Mouse (Mus musculus) MEL (cell line): ENCODE data around the gene Cdh15. TPM values are rescaled to one million over a fixed set of nuclear protein-coding genes. Genes with fewer than 3 reads are reported as not detected.
A peak's percentile ranks its signal among the peaks of the same experiment; 100 is the strongest.

Experiments used
- DNase-seq: peaks from one replicate; pipeline ENCODE4 v3.0.0; 2011; ENCODE audit warnings: low read depth, low spot score
- H3K27ac ChIP-seq: 2 replicates; pipeline ENCODE4 v1.5.1; 2012; ENCODE audit warnings: low read depth, mild to moderate bottlenecking, control low read depth, low read length, moderate library complexity; ENCODE audit not compliant: control insufficient read depth
- H3K27me3 ChIP-seq, 2 experiments: fragments of 150-350 bp in 1 of 2; sonication (generic) in 1 of 2; 2 replicates each; pipeline ENCODE4 v1.6.1; 2012; ENCODE audit warnings: low read length in 2 of 2, mild to moderate bottlenecking in 2 of 2, improper control_type of control experiment in 1 of 2, moderate library complexity in 1 of 2; ENCODE audit not compliant: insufficient read depth in 2 of 2, control insufficient read depth in 1 of 2
- H3K36me3 ChIP-seq, 2 experiments: 2 replicates each; pipeline ENCODE4 v1.6.1; 2012 to 2014; ENCODE audit warnings: low read length in 2 of 2, improper control_type of control experiment in 1 of 2, inconsistent platforms in 1 of 2, mild to moderate bottlenecking in 1 of 2; ENCODE audit not compliant: insufficient read depth in 2 of 2, control insufficient read depth in 1 of 2
- H3K4me1 ChIP-seq, 2 experiments: fragments of 150-350 bp in 1 of 2; sonication (generic) in 1 of 2; 2 replicates each; pipeline ENCODE4 v1.6.1; 2012; ENCODE audit warnings: low read length in 2 of 2, improper control_type of control experiment in 1 of 2, mild to moderate bottlenecking in 1 of 2; ENCODE audit not compliant: insufficient read depth in 2 of 2, control insufficient read depth in 1 of 2
- H3K4me3 ChIP-seq, 2 experiments: fragments of 150-350 bp in 1 of 2; sonication (generic) in 1 of 2; 2 replicates each; pipeline ENCODE4 v1.5.1; 2012; ENCODE audit warnings: low read depth in 2 of 2, low read length in 2 of 2, mild to moderate bottlenecking in 2 of 2, moderate library complexity in 2 of 2, control low read depth in 1 of 2, improper control_type of control experiment in 1 of 2; ENCODE audit not compliant: control insufficient read depth in 1 of 2, insufficient read depth in 1 of 2
- H3K79me2 ChIP-seq: 2 replicates; pipeline ENCODE4 v1.6.1; 2012; ENCODE audit warnings: mild to moderate bottlenecking, low read length, moderate library complexity; ENCODE audit not compliant: control insufficient read depth, poor library complexity, insufficient read depth
- H3K9ac ChIP-seq: 2 replicates; pipeline ENCODE4 v1.6.1; 2012; ENCODE audit warnings: low read depth, mild to moderate bottlenecking, control low read depth, low read length, moderate library complexity; ENCODE audit not compliant: control insufficient read depth, poor library complexity, severe bottlenecking
- H3K9me3 ChIP-seq: fragments of 150-350 bp; sonication (generic); replicated peaks from 2 replicates; pipeline ENCODE4 v1.6.1; 2012; ENCODE audit warnings: mild to moderate bottlenecking, low read length, improper control_type of control experiment, moderate library complexity; ENCODE audit not compliant: insufficient read depth
- BHLHE40 ChIP-seq: IDR thresholded peaks from 2 replicates; pipeline ENCODE4 v1.6.1; 2012; ENCODE audit warnings: low read depth, mild to moderate bottlenecking, inconsistent platforms, low read length, improper control_type of control experiment, borderline replicate concordance
- CHD1 ChIP-seq: IDR thresholded peaks from 2 replicates; pipeline ENCODE4 v1.6.1; 2012; ENCODE audit warnings: low read depth, mild to moderate bottlenecking, inconsistent platforms, low read length, improper control_type of control experiment
- CHD2 ChIP-seq: IDR thresholded peaks from 2 replicates; pipeline ENCODE4 v1.6.1; 2011; ENCODE audit warnings: low read length, improper control_type of control experiment
- CTCF ChIP-seq, 3 experiments: IDR thresholded peaks in 2 of 3; conservative IDR thresholded peaks in 1 of 3; 2 replicates each; pipeline ENCODE4 v1.5.1; 2011 to 2012; ENCODE audit warnings: low read length in 3 of 3, low read depth in 2 of 3, mild to moderate bottlenecking in 2 of 3, improper control_type of control experiment in 1 of 3, inconsistent platforms in 1 of 3, mixed read lengths in 1 of 3, moderate library complexity in 1 of 3; ENCODE audit not compliant: control insufficient read depth in 1 of 3, insufficient read depth in 1 of 3, poor library complexity in 1 of 3, severe bottlenecking in 1 of 3
- E2F4 ChIP-seq: IDR thresholded peaks from 2 replicates; pipeline ENCODE4 v1.6.1; 2011; ENCODE audit warnings: low read depth, low read length, improper control_type of control experiment, borderline replicate concordance
- ELF1 ChIP-seq: IDR thresholded peaks from 2 replicates; pipeline ENCODE4 v1.6.1; 2014; ENCODE audit warnings: low read depth, mild to moderate bottlenecking, inconsistent platforms, low read length, improper control_type of control experiment, moderate library complexity
- EP300 ChIP-seq, 2 experiments: IDR thresholded peaks; 2 replicates each; pipeline ENCODE4 v1.6.1; 2011; ENCODE audit warnings: improper control_type of control experiment in 2 of 2, low read length in 2 of 2, low read depth in 1 of 2, mild to moderate bottlenecking in 1 of 2
- ETS1 ChIP-seq: IDR thresholded peaks from 2 replicates; pipeline ENCODE4 v1.6.1; 2012; ENCODE audit warnings: low read depth, mild to moderate bottlenecking, inconsistent platforms, low read length, improper control_type of control experiment, moderate library complexity
- GABPA ChIP-seq: IDR thresholded peaks from 2 replicates; pipeline ENCODE4 v1.6.1; 2012; ENCODE audit warnings: low read depth, mild to moderate bottlenecking, inconsistent platforms, low read length, improper control_type of control experiment, moderate library complexity
- GATA1 ChIP-seq: IDR thresholded peaks from 2 replicates; pipeline ENCODE4 v1.6.1; 2011; ENCODE audit warnings: low read depth, low read length, improper control_type of control experiment
- HCFC1 ChIP-seq: IDR thresholded peaks from 2 replicates; pipeline ENCODE4 v1.6.1; 2012; ENCODE audit warnings: low read depth, mild to moderate bottlenecking, inconsistent platforms, low read length, improper control_type of control experiment, moderate library complexity
- JUND ChIP-seq: IDR thresholded peaks from 2 replicates; pipeline ENCODE4 v1.6.1; 2011; ENCODE audit warnings: low read depth, mild to moderate bottlenecking, improper control_type of control experiment, low read length
- KAT2A ChIP-seq: conservative IDR thresholded peaks from 2 replicates; pipeline ENCODE4 v1.6.1; 2012; ENCODE audit warnings: low read depth, low read length, improper control_type of control experiment, inconsistent platforms
- MAFK ChIP-seq: IDR thresholded peaks from 2 replicates; pipeline ENCODE4 v1.6.1; 2011; ENCODE audit warnings: low read depth, mild to moderate bottlenecking, low read length, improper control_type of control experiment, borderline replicate concordance
- MAZ ChIP-seq: IDR thresholded peaks from 2 replicates; pipeline ENCODE4 v1.6.1; 2012; ENCODE audit warnings: low read depth, mild to moderate bottlenecking, inconsistent platforms, low read length, improper control_type of control experiment
- MEF2A ChIP-seq: IDR thresholded peaks from 2 replicates; pipeline ENCODE4 v1.6.1; 2014; ENCODE audit warnings: low read depth, mild to moderate bottlenecking, inconsistent platforms, low read length, improper control_type of control experiment; ENCODE audit not compliant: poor library complexity, insufficient replicate concordance, severe bottlenecking; ENCODE audit errors: extremely low read depth
- MXI1 ChIP-seq: IDR thresholded peaks from 2 replicates; pipeline ENCODE4 v1.6.1; 2011; ENCODE audit warnings: mild to moderate bottlenecking, low read depth, low read length, improper control_type of control experiment
- MYB ChIP-seq: IDR thresholded peaks from 2 replicates; pipeline ENCODE4 v1.6.1; 2011; ENCODE audit warnings: mild to moderate bottlenecking, low read depth, low read length, improper control_type of control experiment
- MYC ChIP-seq: IDR thresholded peaks from 2 replicates; pipeline ENCODE4 v1.6.1; 2011; ENCODE audit warnings: low read depth, mild to moderate bottlenecking, low read length, improper control_type of control experiment, moderate library complexity
- NELFE ChIP-seq: IDR thresholded peaks from 2 replicates; pipeline ENCODE4 v1.6.1; 2011; ENCODE audit warnings: low read depth, low read length, improper control_type of control experiment
- NRF1 ChIP-seq: IDR thresholded peaks from 2 replicates; pipeline ENCODE4 v1.6.1; 2014; ENCODE audit warnings: low read depth, mild to moderate bottlenecking, inconsistent platforms, low read length, improper control_type of control experiment, moderate library complexity; ENCODE audit not compliant: poor library complexity, insufficient read depth, severe bottlenecking
- POLR2A ChIP-seq, 2 experiments: IDR thresholded peaks; 2 replicates each; pipeline ENCODE4 v1.6.1; 2011 to 2012; ENCODE audit warnings: low read length in 2 of 2, mild to moderate bottlenecking in 2 of 2, control low read depth in 1 of 2, improper control_type of control experiment in 1 of 2, low read depth in 1 of 2, moderate library complexity in 1 of 2; ENCODE audit not compliant: control insufficient read depth in 1 of 2, insufficient read depth in 1 of 2, poor library complexity in 1 of 2
- POLR2AphosphoS5 ChIP-seq: IDR thresholded peaks from 2 replicates; pipeline ENCODE4 v1.6.1; 2012; ENCODE audit warnings: low read depth, borderline replicate concordance, mild to moderate bottlenecking, inconsistent platforms, low read length, moderate library complexity, mixed read lengths
- RAD21 ChIP-seq: IDR thresholded peaks from 2 replicates; pipeline ENCODE4 v1.6.1; 2011; ENCODE audit warnings: mild to moderate bottlenecking, low read depth, low read length, improper control_type of control experiment
- RCOR1 ChIP-seq: IDR thresholded peaks from 2 replicates; pipeline ENCODE4 v1.6.1; 2012; ENCODE audit warnings: low read depth, mild to moderate bottlenecking, inconsistent platforms, low read length, improper control_type of control experiment
- SIN3A ChIP-seq: IDR thresholded peaks from 2 replicates; pipeline ENCODE4 v1.6.1; 2012; ENCODE audit warnings: low read length, improper control_type of control experiment, inconsistent platforms
- SMC3 ChIP-seq: IDR thresholded peaks from 2 replicates; pipeline ENCODE4 v1.6.1; 2011; ENCODE audit warnings: low read depth, low read length, improper control_type of control experiment
- TAL1 ChIP-seq: IDR thresholded peaks from 2 replicates; pipeline ENCODE4 v1.6.1; 2012; ENCODE audit warnings: mild to moderate bottlenecking, inconsistent platforms, low read length, moderate library complexity, mixed read lengths
- TBP ChIP-seq: IDR thresholded peaks from 2 replicates; pipeline ENCODE4 v1.8.0; 2011; ENCODE audit warnings: low read depth, low read length, improper control_type of control experiment
- UBTF ChIP-seq: IDR thresholded peaks from 2 replicates; pipeline ENCODE4 v1.6.1; 2012; ENCODE audit warnings: low read depth, mild to moderate bottlenecking, inconsistent platforms, low read length, improper control_type of control experiment, moderate library complexity, borderline replicate concordance; ENCODE audit not compliant: insufficient read depth
- USF1 ChIP-seq: IDR thresholded peaks from 2 replicates; pipeline ENCODE4 v1.6.1; 2014; ENCODE audit warnings: low read depth, mild to moderate bottlenecking, inconsistent platforms, low read length, improper control_type of control experiment, moderate library complexity
- USF2 ChIP-seq, 2 experiments: IDR thresholded peaks; 2 replicates each; pipeline ENCODE4 v1.6.1; 2011 to 2012; ENCODE audit warnings: improper control_type of control experiment in 2 of 2, low read length in 2 of 2, borderline replicate concordance in 1 of 2, inconsistent platforms in 1 of 2, low read depth in 1 of 2, mild to moderate bottlenecking in 1 of 2; ENCODE audit not compliant: insufficient read depth in 1 of 2
- ZC3H11A ChIP-seq: IDR thresholded peaks from 2 replicates; pipeline ENCODE4 v1.6.1; 2012; ENCODE audit warnings: low read depth, mild to moderate bottlenecking, inconsistent platforms, low read length, improper control_type of control experiment
- ZKSCAN1 ChIP-seq: IDR thresholded peaks from 2 replicates; pipeline ENCODE4 v1.6.1; 2012; ENCODE audit warnings: low read depth, mild to moderate bottlenecking, inconsistent platforms, low read length, improper control_type of control experiment, moderate library complexity
- ZMIZ1 ChIP-seq: IDR thresholded peaks from 2 replicates; pipeline ENCODE4 v1.6.1; 2012; ENCODE audit warnings: low read depth, mild to moderate bottlenecking, inconsistent platforms, low read length, improper control_type of control experiment, moderate library complexity
- polyA plus RNA-seq, 2 experiments: library from polyadenylated mRNA; stranded (reverse) in 1 of 2; unstranded in 1 of 2; fragments of >175 nt in 1 of 2; fragments of >200 nt in 1 of 2; gene quantifications; 2 replicates each; pipeline versions ENCODE4 v1.2.1 to v1.2.4; 2012; ENCODE audit warnings: low replicate concordance in 2 of 2, low read depth in 1 of 2; ENCODE audit not compliant: insufficient read length in 2 of 2, insufficient read depth in 1 of 2, missing spikeins in 1 of 2
- total RNA-seq: library from RNA; depleted of rRNA; stranded (reverse); fragments of 300-350 nt; gene quantifications from 2 replicates; pipeline ENCODE4 v1.2.3, GENCODE M21; 2012

Cdh15 gene
- total and polyA plus RNA-seq, 3 experiments = 0.08 to 0.71 TPM; not detected in 1

DNA sequence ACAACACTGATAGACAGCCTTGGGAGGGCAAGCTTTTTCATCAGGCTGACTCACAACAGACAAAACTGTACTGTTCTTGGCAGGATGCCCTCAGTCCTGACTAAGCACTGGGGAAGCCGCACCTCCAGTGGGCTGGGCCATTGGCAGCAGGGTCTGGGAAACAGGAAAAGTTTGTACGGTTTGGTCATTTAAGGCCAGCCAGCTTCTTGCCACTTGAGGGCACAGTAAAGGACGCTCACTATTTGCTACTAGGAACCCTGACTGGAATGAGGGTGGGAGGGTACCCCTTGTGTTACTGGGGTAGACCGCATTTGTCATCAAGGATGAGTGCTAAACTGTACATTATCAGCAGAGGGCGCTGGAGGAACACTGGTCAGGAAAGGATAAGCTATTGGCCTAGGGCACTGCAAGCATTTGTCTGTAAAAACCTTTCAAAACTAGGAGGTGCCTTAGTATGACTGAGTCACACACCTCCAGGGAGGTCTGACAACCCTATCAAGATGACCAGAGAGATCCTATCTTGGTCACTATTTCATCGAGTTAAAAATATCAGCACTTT lies 58.8 kb downstream of the Cdh15 start:
- Histone ChIP-seq H3K27ac (peak overlapping the region; percentile 78), H3K36me3 (peaks cover 11 to 21% of the 10 kb centered on the region in 2 experiments), H3K9me3 (no peaks in the 10 kb centered on the region), H3K9ac (peak overlapping the region; percentile 45; the same call in 1 of the 2 replicates), H3K79me2 (peaks cover 19% of the 10 kb centered on the region), H3K27me3 (no peaks in the 10 kb centered on the region), H3K4me1 (peaks cover 10 to 16% of the 10 kb centered on the region in 2 experiments), H3K4me3 (peak overlapping the region in 1 of 2 experiments; percentile 26; a peak in 2 of 4 replicates)
- peak; percentile 98 for DNase-seq
- 0 out of 2 replicates have a peak, but pooled peaks have one; percentile 38 for TF ChIP-seq NELFE
- peak; percentile 52; the same call in 1 of the 2 replicates for TF ChIP-seq GATA1
- TF ChIP-seq JUND = 0 out of 2 replicates have a peak, but pooled peaks have one; percentile 36
- TF ChIP-seq TBP = no peak
- 0 out of 2 replicates have a peak, but pooled peaks have one; percentile 58 for TF ChIP-seq CHD1
- peak; percentile 95 for TF ChIP-seq RAD21
- peak; percentile 82 for TF ChIP-seq SMC3
- no peak; the same call in 1 of the 2 replicates for TF ChIP-seq MAZ
- no peak for TF ChIP-seq USF2 (IDR thresholded peaks at IDR 0.05; ENCODE audit: borderline replicate concordance in 1 of 2, insufficient read depth in 1 of 2, low read depth in 1 of 2, low read length in 2 of 2)
- peak; percentile 73 for TF ChIP-seq MYC
- TF ChIP-seq SIN3A = peak; percentile 88
- TF ChIP-seq E2F4 = no peak
- TF ChIP-seq ZMIZ1 = peak; percentile 45; the same call in 1 of the 2 replicates
- TF ChIP-seq POLR2AphosphoS5 = no peak
- no peak for TF ChIP-seq MXI1
- peak; percentile 60 to 93 (median 90) for TF ChIP-seq CTCF (IDR thresholded peaks at IDR 0.05 in 2 of 3, conservative IDR thresholded peaks at IDR 0.05 in 1 of 3; ENCODE audit: control insufficient read depth in 1 of 3, insufficient read depth in 1 of 3, low read depth in 2 of 3, low read length in 3 of 3, poor library complexity in 1 of 3, severe bottlenecking in 1 of 3)
- TF ChIP-seq ZKSCAN1 = no peak
- no peak for TF ChIP-seq NRF1
- TF ChIP-seq HCFC1 = peak; percentile 34; the same call in 1 of the 2 replicates
- TF ChIP-seq KAT2A = 0 out of 2 replicates have a peak, but pooled peaks have one; percentile 18
- TF ChIP-seq MEF2A = no peak
- no peak for TF ChIP-seq RCOR1
- TF ChIP-seq POLR2A (IDR thresholded peaks at IDR 0.05; ENCODE audit: control insufficient read depth in 1 of 2, insufficient read depth in 1 of 2, low read depth in 1 of 2, low read length in 2 of 2, poor library complexity in 1 of 2) = 0 out of 4 replicates have a peak, but pooled peaks have one; percentile 22 to 28
- TF ChIP-seq UBTF = no peak
- no peak for TF ChIP-seq USF1
- peak; percentile 17 to 48; a peak in 2 of 4 replicates for TF ChIP-seq EP300 (IDR thresholded peaks at IDR 0.05; ENCODE audit: low read depth in 1 of 2, low read length in 2 of 2)
- 0 out of 2 replicates have a peak, but pooled peaks have one; percentile 34 for TF ChIP-seq BHLHE40
- TF ChIP-seq TAL1 = no peak
- peak; percentile 85 for TF ChIP-seq ETS1
- no peak; the same call in 1 of the 2 replicates for TF ChIP-seq GABPA
- TF ChIP-seq ZC3H11A = peak; percentile 85
- no peak; the same call in 1 of the 2 replicates for TF ChIP-seq CHD2
- 0 out of 2 replicates have a peak, but pooled peaks have one; percentile 39 for TF ChIP-seq ELF1
- no peak for TF ChIP-seq MYB
- no peak for TF ChIP-seq MAFK
